Mouse (Mus musculus) layer of hippocampus, adult 9-11 months (tissue): Measurements from ENCODE around the gene Elovl1.
A peak's percentile ranks its signal among the peaks of the same experiment; 100 is the strongest.

Experiments used
- DNase-seq: peaks from one replicate; pipeline ENCODE4 v3.0.0; 2022

The Elovl1 gene

GRCm38 (mm10) chr4:118427768-118428451 is at the start of gene Elovl1:
Elovl1 (plus strand) TSS chr4:118428093.
- peak; percentile 91 for DNase-seq

- no peak for DNase-seq
Observed at GRCm38 (mm10) chr4:118383271-118383670, 44.6 kb upstream of the Elovl1 start.

GRCm38 (mm10) chr4:118387316-118387715 is 40.6 kb upstream of the Elovl1 start:
- DNase-seq: no peak

GRCm38 (mm10) chr4:118390146-118390545 is 37.7 kb upstream of the Elovl1 start:
- DNase-seq: no peak

- DNase-seq: no peak
Observed at GRCm38 (mm10) chr4:118394505-118394904, 33.4 kb upstream of the Elovl1 start.

- DNase-seq: no peak
Observed at GRCm38 (mm10) chr4:118395289-118395688, 32.6 kb upstream of the Elovl1 start.

GRCm38 (mm10) chr4:118396433-118396832 is 31.5 kb upstream of the Elovl1 start:
- DNase-seq: no peak

- no peak for DNase-seq
Observed at GRCm38 (mm10) chr4:118398400-118398799, 29.5 kb upstream of the Elovl1 start.

- no peak for DNase-seq
Observed at GRCm38 (mm10) chr4:118401421-118401820, 26.5 kb upstream of the Elovl1 start.

- no peak for DNase-seq
Observed at GRCm38 (mm10) chr4:118401918-118402317, 26.0 kb upstream of the Elovl1 start.

GRCm38 (mm10) chr4:118402701-118403100 is 25.2 kb upstream of the Elovl1 start:
- no peak for DNase-seq

GRCm38 (mm10) chr4:118409142-118409900 is 18.6 kb upstream of the Elovl1 start, which contains the start of the genes Szt2 and Med8:
Szt2 (minus strand) TSS chr4:118409273.
Med8 (plus strand) TSS chr4:118409337.
- peak; percentile 90 for DNase-seq

- no peak for DNase-seq
Observed at GRCm38 (mm10) chr4:118410871-118411270, 17.0 kb upstream of the Elovl1 start.

- DNase-seq: no peak
Observed at GRCm38 (mm10) chr4:118413553-118413952, 14.3 kb upstream of the Elovl1 start.

GRCm38 (mm10) chr4:118415779-118416178 is 12.1 kb upstream of the Elovl1 start:
- no peak for DNase-seq

- no peak for DNase-seq
Observed at GRCm38 (mm10) chr4:118416329-118416728, 11.6 kb upstream of the Elovl1 start.

- DNase-seq: peak; percentile 42
Observed at GRCm38 (mm10) chr4:118417112-118417797, 10.6 kb upstream of the Elovl1 start.

GRCm38 (mm10) chr4:118421384-118421783 is 6.5 kb upstream of the Elovl1 start:
- DNase-seq: no peak

GRCm38 (mm10) chr4:118424541-118425160 is 3.2 kb upstream of the Elovl1 start:
- no peak for DNase-seq

- no peak for DNase-seq
Observed at GRCm38 (mm10) chr4:118425374-118425773, 2.5 kb upstream of the Elovl1 start.

GRCm38 (mm10) chr4:118427415-118427767 is 502 bp upstream of the Elovl1 start:
- DNase-seq: no peak

GRCm38 (mm10) chr4:118428531-118429214 is 780 bp downstream of the Elovl1 start:
- no peak for DNase-seq
